In the genomic region with DNA sequence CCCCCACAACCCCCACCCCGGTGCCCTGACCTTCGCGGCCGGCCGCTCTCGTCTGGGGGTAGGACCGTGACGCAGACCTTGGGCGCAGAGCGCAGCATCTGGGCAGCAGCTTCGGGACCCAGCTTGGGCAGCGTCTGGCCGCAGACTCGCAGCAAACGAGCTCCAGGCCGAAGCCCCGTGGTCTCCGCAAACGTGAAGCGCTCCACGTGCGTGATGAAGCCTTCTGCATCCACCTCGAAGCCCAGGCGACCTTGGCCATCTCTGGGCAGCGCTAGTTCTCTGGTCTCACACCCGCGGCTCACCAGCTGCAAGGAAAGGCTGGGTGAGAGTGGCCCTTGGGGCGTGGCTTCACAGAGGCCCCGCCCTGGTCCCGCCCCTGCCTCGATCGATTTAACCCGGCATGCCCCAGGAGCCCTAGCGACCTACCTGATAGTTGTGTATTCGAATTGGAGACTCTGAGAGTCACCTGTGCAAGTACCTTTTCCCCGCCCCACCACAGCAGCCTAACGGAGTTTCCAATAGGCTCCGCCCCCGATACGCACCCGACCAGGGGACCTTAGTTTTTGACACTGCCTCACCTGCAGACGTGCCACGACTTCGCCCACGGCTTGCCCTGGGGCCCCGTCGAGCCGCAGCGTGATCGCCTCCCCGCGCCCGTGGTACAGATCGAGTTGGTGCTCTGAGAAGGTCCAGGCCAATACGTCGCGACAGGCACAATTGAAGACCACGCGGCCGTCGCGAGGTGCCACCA, we compare ENCODE assay signal across 8 mouse cellular contexts. TPM values are rescaled to one million over a fixed set of nuclear protein-coding genes. Genes with fewer than 3 reads are reported as not detected.
A peak's percentile ranks its signal among the peaks of the same experiment; 100 is the strongest.
DNase-seq lines count a peak whose midpoint lies in the region; ATAC-seq lines count a peak whose summit lies in the region.

No protein-coding gene starts in this region.

- peak overlapping the region; percentile 44 for H3K4me3 ChIP-seq in kidney, embryonic 14.5 days (ENCODE audit: low read length)
- peak overlapping the region; percentile 44 for H3K4me3 ChIP-seq in intestine, embryonic 16.5 days (ENCODE audit: low read length)
- H3K4me3 ChIP-seq in midbrain, embryonic 15.5 days = peak overlapping the region; percentile 33

- H3K27ac ChIP-seq in kidney, embryonic 14.5 days (ENCODE audit: low read depth, low read length) = no peak overlapping the region
- H3K27ac ChIP-seq in intestine, embryonic 16.5 days (ENCODE audit: low read length) = no peak overlapping the region
- no peak overlapping the region for H3K27ac ChIP-seq in midbrain, embryonic 15.5 days

- peak; percentile 69 for ATAC-seq in kidney, embryonic 14.5 days (ENCODE audit: low FRiP score, low TSS enrichment)
- peak; percentile 88 for ATAC-seq in intestine, embryonic 16.5 days
- peak; percentile 65 for ATAC-seq in midbrain, embryonic 15.5 days (replicated peaks)
- ATAC-seq in megakaryocyte-erythroid progenitor cell, adult 5-6 weeks (replicated peaks; ENCODE audit: low FRiP score, low TSS enrichment, poor library complexity, severe bottlenecking) = no peak

- H3K9ac ChIP-seq in kidney, embryonic 14.5 days (ENCODE audit: low read depth, low read length) = peak overlapping the region; percentile 53
- H3K9ac ChIP-seq in intestine, embryonic 16.5 days (ENCODE audit: low read depth, low read length) = peak overlapping the region; percentile 54
- H3K9ac ChIP-seq in midbrain, embryonic 15.5 days = peak overlapping the region; percentile 39; the same call in 1 of the 2 replicates

- DNase-seq in kidney, adult 8-10 months = no peak
- peak; percentile 87 for DNase-seq in embryo, embryonic 9.5 days (ENCODE audit: extremely low spot score)
- no peak for DNase-seq in layer of hippocampus, postnatal 14 days (ENCODE audit: low spot score in 2 of 2)
- DNase-seq in frontal cortex, postnatal 10 days (ENCODE audit: low spot score in 2 of 2) = no peak

- no peaks in the 10 kb centered on the region for H3K9me3 ChIP-seq in kidney, embryonic 14.5 days (ENCODE audit: control insufficient read depth, low read length)
- no peaks in the 10 kb centered on the region for H3K9me3 ChIP-seq in intestine, embryonic 16.5 days (ENCODE audit: control insufficient read depth, low read length)
- no peaks in the 10 kb centered on the region for H3K9me3 ChIP-seq in midbrain, embryonic 15.5 days

- peak overlapping the region; percentile 67 for H3K4me2 ChIP-seq in kidney, embryonic 14.5 days (replicated peaks; ENCODE audit: low read depth, low read length)
- peak overlapping the region; percentile 68 for H3K4me2 ChIP-seq in intestine, embryonic 16.5 days (ENCODE audit: low read depth, low read length)
- peak overlapping the region; percentile 52 for H3K4me2 ChIP-seq in midbrain, embryonic 15.5 days

- H3K36me3 ChIP-seq in kidney, embryonic 14.5 days (ENCODE audit: control insufficient read depth, insufficient read depth, low read length) = peaks cover 34% of the 10 kb centered on the region
- peaks cover 3% of the 10 kb centered on the region; the same call in 1 of the 2 replicates for H3K36me3 ChIP-seq in intestine, embryonic 16.5 days (ENCODE audit: control insufficient read depth, insufficient read depth, low read length)
- no peaks in the 10 kb centered on the region for H3K36me3 ChIP-seq in midbrain, embryonic 15.5 days (replicated peaks)

- H3K4me1 ChIP-seq in kidney, embryonic 14.5 days (ENCODE audit: control insufficient read depth, insufficient read depth, low read length) = peaks cover 11% of the 10 kb centered on the region
- H3K4me1 ChIP-seq in intestine, embryonic 16.5 days (ENCODE audit: control insufficient read depth, insufficient read depth, low read length) = peaks cover 15% of the 10 kb centered on the region
- H3K4me1 ChIP-seq in midbrain, embryonic 15.5 days = peaks cover 17% of the 10 kb centered on the region

- WGBS in kidney, embryonic 14.5 days = 5% methylated on average over 62 of the region's 62 CpGs
- WGBS in intestine, embryonic 16.5 days = 12% methylated on average over 62 of the region's 62 CpGs
- WGBS in midbrain, embryonic 15.5 days = 5% methylated on average over 62 of the region's 62 CpGs

- H3K27me3 ChIP-seq in kidney, embryonic 14.5 days (ENCODE audit: control insufficient read depth, insufficient read depth, low read length) = peaks cover 9% of the 10 kb centered on the region; the same call in 1 of the 2 replicates
- no peaks in the 10 kb centered on the region for H3K27me3 ChIP-seq in intestine, embryonic 16.5 days (replicated peaks; ENCODE audit: control insufficient read depth, insufficient read depth, low read length)
- peaks cover 28% of the 10 kb centered on the region for H3K27me3 ChIP-seq in midbrain, embryonic 15.5 days (replicated peaks)

RNA-seq across cellular contexts. Expression of a gene that starts 9.4 kb away (rescaled TPM):
- 17.4 and 26.8 TPM in 2 replicates for polyA plus RNA-seq in kidney, embryonic 14.5 days (2014; fragmentation: Nextera tagmentation; extraction: Ambion mirVana)
- polyA plus RNA-seq in intestine, embryonic 16.5 days (2015; fragmentation: Nextera tagmentation; extraction: Ambion mirVana) = 15.8 and 20.8 TPM in 2 replicates
- polyA plus RNA-seq in midbrain, embryonic 15.5 days (2015; fragmentation: Nextera tagmentation; extraction: Ambion mirVana) = 17.1 and 19.6 TPM in 2 replicates
- total RNA-seq in megakaryocyte-erythroid progenitor cell, adult 5-6 weeks (2014; fragmentation: Nextera tagmentation) = 44.7 and 51.2 TPM in 2 replicates
- total RNA-seq in megakaryocyte-erythroid progenitor cell, adult 5-6 weeks (2017) = 16.4 and 16.5 TPM in 2 replicates
- total RNA-seq in layer of hippocampus, postnatal 14 days (2021) = 10 to 100 TPM; 22.8 to 26.1 TPM

RNA-seq across cellular contexts. Expression of a gene that starts 16.9 kb away (rescaled TPM):
- 42.4 and 49.8 TPM in 2 replicates for polyA plus RNA-seq in kidney, embryonic 14.5 days (2014; fragmentation: Nextera tagmentation; extraction: Ambion mirVana)
- polyA plus RNA-seq in intestine, embryonic 16.5 days (2015; fragmentation: Nextera tagmentation; extraction: Ambion mirVana) = 43.2 and 43.9 TPM in 2 replicates
- 36.9 and 39.2 TPM in 2 replicates for polyA plus RNA-seq in midbrain, embryonic 15.5 days (2015; fragmentation: Nextera tagmentation; extraction: Ambion mirVana)
- 64.8 and 66.0 TPM in 2 replicates for total RNA-seq in megakaryocyte-erythroid progenitor cell, adult 5-6 weeks (2014; fragmentation: Nextera tagmentation)
- 36.1 and 49.7 TPM in 2 replicates for total RNA-seq in megakaryocyte-erythroid progenitor cell, adult 5-6 weeks (2017)
- total RNA-seq in layer of hippocampus, postnatal 14 days (2021) = 10 to 100 TPM; 21.0 to 26.7 TPM

RNA-seq across cellular contexts. Expression of a gene that starts 34.4 kb away (rescaled TPM):
- 26.8 and 33.6 TPM in 2 replicates for polyA plus RNA-seq in kidney, embryonic 14.5 days (2014; fragmentation: Nextera tagmentation; extraction: Ambion mirVana)
- 28.7 and 33.7 TPM in 2 replicates for polyA plus RNA-seq in intestine, embryonic 16.5 days (2015; fragmentation: Nextera tagmentation; extraction: Ambion mirVana)
- 12.5 and 14.0 TPM in 2 replicates for polyA plus RNA-seq in midbrain, embryonic 15.5 days (2015; fragmentation: Nextera tagmentation; extraction: Ambion mirVana)
- total RNA-seq in megakaryocyte-erythroid progenitor cell, adult 5-6 weeks (2014; fragmentation: Nextera tagmentation) = 17.8 and 18.3 TPM in 2 replicates
- 10.9 and 15.8 TPM in 2 replicates for total RNA-seq in megakaryocyte-erythroid progenitor cell, adult 5-6 weeks (2017)
- total RNA-seq in layer of hippocampus, postnatal 14 days (2021) = 10 to 100 TPM; 16.1 to 17.0 TPM

RNA-seq across cellular contexts. Expression of a gene that starts 34.6 kb away (rescaled TPM):
- 31.2 and 35.4 TPM in 2 replicates for polyA plus RNA-seq in kidney, embryonic 14.5 days (2014; fragmentation: Nextera tagmentation; extraction: Ambion mirVana)
- 15.1 and 16.8 TPM in 2 replicates for polyA plus RNA-seq in intestine, embryonic 16.5 days (2015; fragmentation: Nextera tagmentation; extraction: Ambion mirVana)
- polyA plus RNA-seq in midbrain, embryonic 15.5 days (2015; fragmentation: Nextera tagmentation; extraction: Ambion mirVana) = 29.2 TPM in 2 replicates
- 55.8 and 72.0 TPM in 2 replicates for total RNA-seq in megakaryocyte-erythroid progenitor cell, adult 5-6 weeks (2014; fragmentation: Nextera tagmentation)
- total RNA-seq in megakaryocyte-erythroid progenitor cell, adult 5-6 weeks (2017) = 8.2 and 14.4 TPM in 2 replicates
- 10 to 100 TPM; 66.3 to 72.2 TPM for total RNA-seq in layer of hippocampus, postnatal 14 days (2021)

RNA-seq across cellular contexts. Expression of a gene that starts 44.1 kb away (rescaled TPM):
- polyA plus RNA-seq in kidney, embryonic 14.5 days (2014; fragmentation: Nextera tagmentation; extraction: Ambion mirVana) = 31.5 and 36.0 TPM in 2 replicates
- 40.2 and 40.9 TPM in 2 replicates for polyA plus RNA-seq in intestine, embryonic 16.5 days (2015; fragmentation: Nextera tagmentation; extraction: Ambion mirVana)
- 82.3 and 84.7 TPM in 2 replicates for polyA plus RNA-seq in midbrain, embryonic 15.5 days (2015; fragmentation: Nextera tagmentation; extraction: Ambion mirVana)
- 46.2 and 55.6 TPM in 2 replicates for total RNA-seq in megakaryocyte-erythroid progenitor cell, adult 5-6 weeks (2014; fragmentation: Nextera tagmentation)
- 60.7 and 86.1 TPM in 2 replicates for total RNA-seq in megakaryocyte-erythroid progenitor cell, adult 5-6 weeks (2017)
- total RNA-seq in layer of hippocampus, postnatal 14 days (2021) = 10 to 100 TPM; 83.3 to 83.5 TPM
